Mouse (Mus musculus): ENCODE measurements around the gene Ctu2.

The Ctu2 gene

GRCm38 (mm10) chr8:122475580-122476320 is at the start of gene Ctu2, which contains the start of gene Rnf166:
TSS of gene Ctu2 (plus strand) at chr8:122476143.
TSS of gene Rnf166 (minus strand) at chr8:122476064.
- peak; percentile 92 for DNase-seq (ENCODE audit: low spot score)

GRCm38 (mm10) chr8:122426145-122426544 is 49.8 kb upstream of the Ctu2 start:
- DNase-seq (ENCODE audit: low spot score) = no peak

DNA sequence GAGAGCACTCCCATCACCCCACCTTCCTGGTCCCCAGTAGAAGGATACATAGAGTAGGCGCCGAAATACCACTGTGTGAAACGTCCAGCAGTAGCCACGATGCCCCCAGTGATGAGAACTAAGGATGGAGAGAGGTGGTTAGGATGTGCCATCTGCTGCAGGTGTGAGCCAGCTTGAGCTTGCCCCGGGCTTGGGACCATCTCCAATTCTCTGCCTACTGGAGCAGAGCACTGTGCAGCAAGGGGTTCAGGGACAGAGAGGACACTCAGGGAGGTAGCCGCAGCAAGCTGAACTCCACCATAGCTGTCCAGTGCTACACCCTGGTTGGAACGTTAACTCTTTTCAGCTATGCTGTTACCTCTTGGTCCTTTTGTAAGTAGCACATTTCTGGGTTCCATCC is 48.3 kb upstream of the Ctu2 start:
- DNase-seq (ENCODE audit: low spot score) = no peak

DNA sequence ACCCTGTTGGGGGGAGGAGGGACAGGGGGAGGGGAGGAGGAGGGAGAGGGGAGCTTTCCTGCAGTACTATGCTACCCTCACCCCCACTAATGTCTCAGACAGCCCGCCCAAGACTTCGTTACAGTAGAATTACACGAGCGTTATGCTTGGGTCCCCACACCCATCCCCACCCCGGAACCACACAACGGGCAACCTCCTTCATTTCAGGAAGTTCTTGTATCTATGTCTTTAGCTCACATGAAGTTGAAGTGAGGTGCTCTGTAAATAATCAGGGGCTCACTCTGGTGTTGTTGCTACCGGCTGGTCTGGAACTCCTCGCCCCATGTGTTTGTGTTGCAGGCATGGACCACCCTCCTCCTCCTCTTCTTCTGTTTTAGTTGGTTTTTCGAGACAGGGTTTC is 47.8 kb upstream of the Ctu2 start:
- DNase-seq (ENCODE audit: low spot score) = no peak

DNA sequence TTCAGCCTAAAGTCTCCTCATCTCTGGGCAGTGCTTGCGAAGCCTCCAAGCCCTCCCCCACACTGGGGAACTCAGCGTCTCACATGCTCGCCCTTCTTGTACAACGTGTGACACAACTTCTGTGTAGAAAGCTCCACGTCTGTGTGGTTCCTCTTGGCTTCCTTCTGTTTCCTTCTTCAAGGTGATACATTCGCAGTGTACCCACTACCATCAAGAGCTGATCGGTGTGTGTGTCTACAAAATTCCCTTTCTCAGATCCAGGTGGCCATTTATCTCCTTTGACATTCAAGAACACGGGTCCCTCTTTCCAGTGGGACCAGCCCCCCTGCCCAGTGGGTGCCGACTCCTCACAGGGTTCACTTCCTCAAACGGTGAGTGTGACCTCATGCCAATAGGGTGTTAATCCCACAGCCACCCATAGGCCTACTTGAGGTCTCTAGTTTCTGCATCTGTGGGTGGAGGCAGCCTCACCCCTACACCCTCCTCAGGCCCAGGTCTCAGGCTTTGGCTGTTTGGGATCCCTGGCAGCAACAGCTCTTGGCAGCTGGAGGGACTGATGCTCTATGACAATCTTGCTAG is 45.8 kb upstream of the Ctu2 start:
- DNase-seq (ENCODE audit: low spot score) = no peak

DNA sequence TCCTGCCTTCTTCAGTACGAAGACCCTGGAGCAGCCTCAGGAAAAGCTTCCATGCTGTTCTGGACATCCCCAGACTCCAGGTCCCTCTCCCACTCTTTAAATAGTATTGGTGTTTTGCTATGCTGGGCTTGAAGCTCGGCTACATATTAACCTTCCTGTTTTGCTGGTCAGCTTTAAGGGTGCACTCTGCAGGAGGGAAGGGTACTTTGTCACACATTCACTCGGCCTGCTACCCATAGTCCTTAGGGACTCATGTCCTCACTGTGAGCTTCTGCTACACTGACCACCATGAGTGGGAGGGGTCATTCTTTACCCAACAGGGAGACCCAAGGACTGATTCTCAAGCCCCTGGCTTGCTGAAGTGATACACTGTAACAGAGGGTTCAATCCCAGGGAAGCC is 45.3 kb upstream of the Ctu2 start:
- peak; percentile 78 for DNase-seq (ENCODE audit: low spot score)

- DNase-seq (ENCODE audit: low spot score) = peak; percentile 57
Observed at GRCm38 (mm10) chr8:122431694-122432442, 44.1 kb upstream of the Ctu2 start.

- DNase-seq (ENCODE audit: low spot score) = peak; percentile 65
Observed at GRCm38 (mm10) chr8:122432443-122433268, 43.3 kb upstream of the Ctu2 start, which contains the start of gene Cyba. TSS of gene Cyba (minus strand) at chr8:122432930.

GRCm38 (mm10) chr8:122433269-122433905 is 42.6 kb upstream of the Ctu2 start:
- DNase-seq (ENCODE audit: low spot score) = no peak

- DNase-seq (ENCODE audit: low spot score) = no peak
Observed at GRCm38 (mm10) chr8:122435375-122435774, 40.6 kb upstream of the Ctu2 start.

GRCm38 (mm10) chr8:122436146-122436545 is 39.8 kb upstream of the Ctu2 start:
- DNase-seq (ENCODE audit: low spot score) = no peak

DNA sequence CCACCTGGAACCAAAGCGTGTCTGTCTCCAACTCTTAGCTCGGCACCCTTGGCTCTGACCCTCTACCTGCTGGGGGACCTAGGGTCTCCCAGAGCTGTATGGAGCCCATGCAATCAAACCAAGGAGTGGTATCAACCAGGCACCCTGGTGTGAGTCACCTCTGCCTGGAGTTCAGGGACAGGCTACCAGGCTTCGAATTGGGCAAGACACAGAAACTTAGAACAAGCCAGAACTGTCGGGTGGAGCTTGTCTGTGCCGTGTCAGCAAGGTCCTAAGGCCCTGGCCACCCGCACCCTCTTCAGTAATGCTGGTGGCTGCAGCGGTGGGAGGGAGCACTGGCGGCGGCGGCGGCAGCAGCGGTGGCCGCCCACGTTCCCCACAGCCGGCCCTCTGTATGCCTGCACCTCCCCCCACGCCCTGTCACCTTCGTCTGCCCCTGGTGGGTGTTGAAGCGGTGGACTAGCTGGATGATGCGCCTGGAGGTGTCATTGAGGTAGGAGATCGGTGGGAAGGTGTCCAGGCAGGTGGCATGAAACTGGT is 39.3 kb upstream of the Ctu2 start:
- DNase-seq (ENCODE audit: low spot score) = no peak

- DNase-seq (ENCODE audit: low spot score) = no peak
Observed at GRCm38 (mm10) chr8:122437708-122438331, 38.1 kb upstream of the Ctu2 start.

GRCm38 (mm10) chr8:122439336-122439735 is 36.6 kb upstream of the Ctu2 start:
- DNase-seq (ENCODE audit: low spot score) = no peak

GRCm38 (mm10) chr8:122441326-122441725 is 34.6 kb upstream of the Ctu2 start:
- DNase-seq (ENCODE audit: low spot score) = no peak

- DNase-seq (ENCODE audit: low spot score) = no peak
Observed at GRCm38 (mm10) chr8:122442356-122442755, 33.6 kb upstream of the Ctu2 start.

- no peak for DNase-seq (ENCODE audit: low spot score)
Observed at GRCm38 (mm10) chr8:122442781-122443180, 33.2 kb upstream of the Ctu2 start.

DNA sequence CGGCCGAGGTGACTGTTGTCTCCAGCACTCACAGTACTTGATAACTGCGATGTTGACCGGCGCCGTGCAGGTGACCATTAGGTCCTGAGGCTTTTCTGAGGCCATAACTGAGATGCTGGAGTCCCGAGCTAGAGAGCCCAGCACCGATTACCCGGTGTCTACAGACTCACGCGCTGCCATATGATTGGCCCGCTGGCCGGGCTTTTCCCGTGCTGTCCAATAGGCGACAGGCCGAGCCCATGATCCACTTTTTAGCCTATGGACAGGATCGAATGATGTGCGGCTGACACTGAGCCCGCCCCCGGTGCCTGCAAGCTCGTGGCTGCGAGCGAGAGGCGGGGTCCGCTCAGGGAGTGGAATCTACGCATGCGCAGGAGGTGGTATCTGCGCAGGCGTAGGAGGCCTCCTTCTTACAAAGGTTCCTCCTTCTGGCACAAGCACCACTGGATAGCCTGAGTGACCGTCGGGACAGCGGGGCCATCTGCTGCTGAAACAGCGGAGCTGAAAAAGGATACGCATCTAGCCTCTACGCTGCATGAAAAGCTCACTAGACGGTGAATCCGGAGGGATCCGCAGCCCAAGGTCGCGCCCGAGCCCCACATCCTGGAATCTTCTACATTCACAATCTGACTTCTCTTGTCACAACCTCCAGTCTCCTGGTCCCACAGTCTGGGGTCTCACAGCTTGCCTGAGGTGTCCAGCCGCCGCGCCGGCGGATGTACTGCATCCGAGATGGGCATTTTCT is 32.5 kb upstream of the Ctu2 start, which contains the start of gene Mvd:
TSS of gene Mvd (minus strand) at position 161 of the 745 bp plus-strand sequence.
- peak; percentile 98 for DNase-seq (ENCODE audit: low spot score)

DNA sequence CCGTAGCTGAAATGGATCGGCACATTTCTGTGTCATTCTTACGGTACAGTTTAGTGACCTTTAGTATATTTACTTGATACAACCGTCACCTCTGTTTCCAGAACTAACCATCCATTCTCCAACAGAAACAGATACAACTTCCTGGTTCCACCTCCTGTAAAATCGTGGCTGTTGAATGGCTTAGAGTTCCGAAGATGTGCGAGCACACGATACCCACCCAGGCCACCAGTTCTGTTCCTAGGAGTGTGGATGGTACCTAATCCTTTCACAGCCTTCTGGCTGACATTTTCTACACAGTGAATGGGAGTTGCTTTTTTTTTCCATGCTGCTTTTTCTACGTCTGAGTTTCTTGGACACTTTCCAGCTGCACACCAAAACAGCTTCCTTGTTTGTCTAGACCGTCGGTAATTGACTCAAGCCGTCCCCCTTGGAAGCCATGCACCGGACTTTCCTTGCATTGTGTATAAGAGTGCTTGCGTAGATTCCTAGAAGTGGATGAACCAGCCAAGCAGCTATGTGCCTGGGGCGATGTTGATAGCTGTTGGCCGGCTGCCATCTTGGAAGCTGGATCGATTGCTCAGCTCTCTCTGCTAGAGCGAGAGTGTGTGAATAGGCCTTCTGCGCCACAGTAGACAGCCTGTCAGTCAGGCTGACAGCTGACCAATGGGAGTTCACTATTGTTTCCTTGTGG is 31.7 kb upstream of the Ctu2 start:
- DNase-seq (ENCODE audit: low spot score) = peak; percentile 70
